Mouse (Mus musculus) MN1 (cell line): Measurements from ENCODE around the gene St7.
"Not testable (repeated sequence)": the region's sequence is repeated elsewhere in the genome, so short reads cannot be mapped to it uniquely, and the experiment has no call there.

Experiments
- DNase-seq: peaks from one replicate; pipeline ENCODE4 v3.0.0-alpha.2; 2016; ENCODE audit warnings: low spot score

The St7 gene

DNA sequence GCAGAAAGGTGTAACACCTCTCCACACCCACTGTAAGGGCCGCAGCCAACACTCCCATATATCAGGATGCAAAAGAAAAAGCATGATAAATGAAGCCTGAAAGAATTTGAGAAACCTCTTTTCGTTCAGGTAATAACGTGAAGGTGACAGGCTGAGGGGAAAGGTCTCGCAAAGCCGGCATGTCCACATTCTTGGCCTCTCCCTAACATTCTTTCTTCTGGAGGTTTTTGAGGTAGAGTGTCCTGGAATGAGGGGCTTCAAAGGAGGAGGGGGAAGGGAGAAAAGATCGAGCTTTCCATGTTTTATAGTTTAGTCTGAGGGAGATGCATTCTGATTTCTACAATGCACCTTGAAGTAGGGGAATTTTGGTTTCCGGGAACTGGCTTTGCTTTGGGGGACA lies at the start of gene St7:
TSS of gene St7 (plus strand) at position 287 of the 400 bp plus-strand sequence.
- no peak for DNase-seq

DNA sequence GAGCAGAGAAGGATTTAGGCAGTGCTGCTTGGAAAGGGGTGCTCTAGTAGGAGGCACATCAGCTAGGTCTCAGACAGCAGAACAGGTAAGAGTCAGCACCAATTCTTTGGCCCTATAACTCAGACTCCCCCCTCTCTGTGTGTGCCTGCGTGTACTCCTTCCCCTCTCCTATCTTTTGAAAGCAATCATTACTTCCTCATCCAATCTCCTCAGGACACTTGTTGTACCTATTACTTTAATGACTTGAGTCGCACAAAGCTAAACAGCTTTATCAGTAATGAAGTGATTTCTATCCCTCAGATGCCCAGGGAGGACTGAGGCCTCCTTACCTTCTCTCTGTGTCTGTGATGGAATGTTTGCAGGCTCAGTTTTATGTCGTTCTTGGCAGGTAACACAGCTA lies 46.6 kb upstream of the St7 start:
- no peak for DNase-seq

DNA sequence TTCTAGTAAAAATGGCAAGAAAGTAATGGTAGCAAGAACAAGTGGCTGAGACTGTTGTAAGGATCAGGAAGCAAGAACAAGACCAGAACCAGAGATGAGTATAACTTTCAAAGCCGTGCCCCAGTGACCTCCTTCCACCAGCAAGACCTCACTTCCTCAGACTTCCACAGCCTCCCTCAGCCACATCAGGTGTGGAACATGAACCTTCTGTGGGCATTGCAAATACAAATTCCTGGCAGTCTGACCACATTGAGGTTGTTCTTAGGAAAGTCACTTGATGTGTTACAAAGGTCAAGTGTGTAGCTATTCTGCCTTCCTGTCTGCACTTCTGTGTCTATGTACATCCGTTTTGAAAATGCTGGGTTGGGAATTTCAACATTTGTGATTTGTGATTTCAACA lies 40.6 kb upstream of the St7 start:
- no peak for DNase-seq

DNA sequence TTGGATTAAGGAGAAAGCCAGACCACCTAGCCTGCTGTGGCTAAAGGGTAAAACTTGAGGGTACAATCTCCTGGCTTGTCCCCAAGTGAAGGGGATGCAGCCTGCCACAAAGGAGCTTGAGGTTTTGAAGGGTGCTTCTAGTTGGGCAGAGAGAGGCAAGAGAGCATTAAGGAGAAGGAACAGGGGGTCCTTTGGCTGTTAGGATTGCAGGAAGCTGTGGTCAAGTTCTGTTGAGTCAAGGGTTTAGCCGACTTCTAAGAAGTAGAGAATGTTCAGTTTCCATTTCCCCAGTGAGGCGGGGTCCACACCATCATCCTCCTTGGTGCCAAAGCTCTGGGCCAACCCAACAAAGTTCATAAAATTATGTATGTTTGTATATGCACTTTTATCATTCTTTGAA lies 37.7 kb upstream of the St7 start:
- no peak for DNase-seq

DNA sequence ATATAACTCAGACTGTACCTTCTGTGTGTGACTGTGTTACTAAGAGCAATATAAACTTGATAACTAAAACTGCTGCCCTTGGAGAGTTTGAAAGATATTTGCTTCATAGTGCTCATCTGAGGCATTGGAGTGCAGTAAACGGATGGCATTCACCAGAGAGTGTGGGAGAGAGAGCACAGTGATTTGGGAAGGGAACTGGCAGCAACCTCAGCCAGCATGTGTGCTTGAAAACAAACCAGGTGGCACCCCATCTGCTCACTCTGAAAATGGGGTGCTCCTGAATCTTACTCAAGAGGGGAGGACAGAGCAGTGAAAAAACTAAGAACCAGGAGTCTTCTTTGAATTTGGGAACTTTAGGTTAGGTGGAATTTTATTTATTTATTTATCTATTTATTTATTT lies 35.4 kb upstream of the St7 start:
- DNase-seq, result no peak

DNA sequence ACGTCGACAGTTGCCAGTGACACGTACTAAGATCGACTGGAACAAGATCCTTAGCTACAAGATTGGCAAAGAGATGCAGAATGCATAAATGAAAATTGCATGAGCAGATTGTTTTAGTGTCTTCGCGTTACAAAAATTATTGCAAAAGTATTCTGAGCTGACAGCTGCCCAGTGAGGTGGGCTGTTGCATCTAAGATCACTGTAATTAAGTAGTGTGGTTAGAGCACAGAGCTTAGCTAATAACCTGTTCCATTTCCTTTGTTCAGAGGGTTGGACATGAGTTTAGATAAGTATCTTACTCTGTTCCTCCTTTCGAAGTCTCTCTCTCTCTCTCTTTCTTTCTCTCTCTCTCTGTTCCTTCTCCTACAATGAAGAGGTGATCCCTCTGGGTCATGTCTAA lies 27.4 kb upstream of the St7 start:
- no peak for DNase-seq

DNA sequence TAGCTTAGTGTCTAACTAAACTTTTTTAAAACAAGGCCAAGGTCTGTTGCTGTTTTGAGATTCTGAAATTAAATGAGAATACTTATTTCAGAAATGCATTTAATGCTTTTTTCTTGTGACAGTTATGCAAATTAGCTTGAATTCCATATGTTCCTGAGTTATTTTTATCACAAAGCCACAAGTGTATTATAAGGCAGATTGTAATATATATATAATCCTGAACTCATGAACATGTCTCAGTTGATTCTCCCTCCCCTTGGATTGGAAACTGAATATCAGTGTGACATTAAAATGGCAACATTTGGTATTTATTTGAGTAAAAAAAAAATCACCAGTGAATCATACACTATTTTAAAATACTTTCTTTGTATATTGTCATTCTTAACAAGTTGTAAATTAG lies 26.7 kb upstream of the St7 start:
- no peak for DNase-seq

DNA sequence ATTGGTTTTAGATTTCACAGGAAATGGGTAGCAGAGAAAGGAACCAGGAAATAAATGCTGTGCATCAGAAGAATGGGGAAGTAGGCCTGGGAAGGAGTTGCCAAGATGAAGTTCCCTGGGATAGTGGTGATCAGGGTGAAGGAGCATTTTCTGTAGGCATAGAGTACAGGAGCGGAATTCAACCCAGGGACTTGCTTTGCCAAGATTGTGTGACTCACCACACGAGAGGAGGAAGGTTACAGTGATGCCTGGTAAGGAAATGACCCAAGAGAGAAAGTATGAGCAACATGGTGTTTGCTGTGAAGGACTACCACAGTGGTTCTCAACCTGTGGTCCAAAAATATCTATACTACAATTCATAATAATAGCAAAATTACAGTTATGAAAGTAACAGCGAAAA lies 24.9 kb upstream of the St7 start:
- no peak for DNase-seq

DNA sequence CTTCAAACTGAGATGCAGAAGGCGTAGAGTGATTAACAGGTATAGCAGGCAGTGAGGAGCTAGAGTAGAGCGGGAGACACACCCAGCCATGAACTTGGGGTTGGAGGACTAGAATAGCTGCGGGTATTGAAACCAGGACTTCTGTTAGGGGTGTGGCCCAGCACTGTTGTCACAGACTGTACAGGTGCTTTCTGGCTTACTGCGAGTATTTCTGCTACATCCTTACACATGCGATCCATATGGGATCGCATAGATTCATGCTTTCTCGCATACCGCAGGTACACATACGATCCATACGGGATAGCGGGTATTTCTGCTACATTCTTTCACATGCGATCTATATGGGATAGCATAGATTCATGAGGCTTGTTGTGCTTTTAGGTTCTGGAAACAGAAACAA lies 24.4 kb upstream of the St7 start:
- DNase-seq, result no peak

DNA sequence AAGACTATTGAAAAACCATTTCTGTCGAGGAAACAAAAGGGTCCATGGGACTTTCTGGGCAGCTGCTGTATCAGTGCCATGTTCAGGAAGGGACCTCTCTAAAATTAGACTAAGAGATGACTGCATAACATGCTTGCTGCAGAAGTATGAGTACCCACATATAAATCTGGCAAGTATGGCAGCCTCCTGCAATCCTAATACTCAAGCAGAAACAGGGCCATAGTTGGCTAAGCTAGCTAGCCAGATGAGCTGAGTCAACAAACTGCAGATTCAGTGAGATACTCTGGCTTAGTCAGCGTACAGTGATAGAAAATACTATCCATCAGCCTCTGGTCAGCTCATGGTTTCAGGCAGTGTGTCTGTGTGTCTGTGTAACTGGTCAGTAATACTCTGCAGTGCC lies 22.9 kb upstream of the St7 start:
- DNase-seq, result no peak

DNA sequence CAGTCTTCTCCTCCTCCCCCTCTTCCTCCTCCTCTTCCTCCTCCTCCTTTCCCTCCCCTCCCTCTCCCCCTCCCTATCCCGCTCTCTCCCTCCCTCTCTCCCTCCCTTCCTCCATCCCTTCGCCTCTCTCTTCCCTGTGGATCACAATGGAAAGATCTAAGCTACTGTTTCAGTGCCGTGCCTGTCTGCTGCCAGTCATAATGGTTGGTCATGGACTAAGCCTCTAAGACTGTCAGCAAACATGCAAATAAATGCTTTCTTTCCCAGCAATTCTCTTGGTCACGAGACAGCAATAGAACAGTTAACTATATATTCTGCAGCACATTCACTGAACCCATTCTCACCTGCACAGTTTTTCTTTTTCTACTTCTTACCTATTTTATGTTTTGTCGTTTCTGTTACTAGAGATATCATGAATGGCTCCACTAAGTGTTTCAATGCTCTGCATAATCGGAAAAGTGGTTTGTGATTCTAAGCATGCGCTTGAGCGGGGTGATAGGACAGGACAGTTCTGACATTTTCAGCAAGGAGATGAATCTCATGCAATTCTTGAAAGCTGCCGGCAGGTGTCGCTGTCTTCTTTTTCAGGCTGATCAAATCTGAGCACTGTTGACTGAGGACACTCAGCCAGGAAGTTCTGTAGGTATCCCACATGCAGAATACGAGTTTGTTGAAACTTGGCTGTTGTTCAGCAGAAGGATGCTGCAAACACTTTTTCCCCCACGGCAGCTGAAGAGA lies 17.5 kb upstream of the St7 start:
- peak; percentile 66 for DNase-seq

DNA sequence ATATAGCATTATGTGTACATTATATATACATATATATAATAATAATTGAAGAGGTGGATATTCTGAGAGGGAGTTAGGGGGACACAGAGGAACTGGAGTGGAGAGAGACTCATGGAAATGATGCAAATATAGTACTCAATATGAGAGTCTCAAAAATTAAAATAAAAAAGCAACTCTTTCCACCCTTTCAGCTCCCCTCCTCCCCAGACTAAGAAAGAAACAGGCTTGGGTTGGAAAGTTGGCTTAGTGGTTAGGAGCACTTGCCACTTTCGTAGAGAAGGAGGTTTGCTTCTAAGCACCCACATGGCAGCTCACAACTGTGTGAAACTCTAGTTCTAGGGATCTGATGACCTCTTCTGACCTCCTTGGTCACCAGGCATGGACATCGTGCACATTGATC lies 15.7 kb upstream of the St7 start:
- DNase-seq, result no peak

DNA sequence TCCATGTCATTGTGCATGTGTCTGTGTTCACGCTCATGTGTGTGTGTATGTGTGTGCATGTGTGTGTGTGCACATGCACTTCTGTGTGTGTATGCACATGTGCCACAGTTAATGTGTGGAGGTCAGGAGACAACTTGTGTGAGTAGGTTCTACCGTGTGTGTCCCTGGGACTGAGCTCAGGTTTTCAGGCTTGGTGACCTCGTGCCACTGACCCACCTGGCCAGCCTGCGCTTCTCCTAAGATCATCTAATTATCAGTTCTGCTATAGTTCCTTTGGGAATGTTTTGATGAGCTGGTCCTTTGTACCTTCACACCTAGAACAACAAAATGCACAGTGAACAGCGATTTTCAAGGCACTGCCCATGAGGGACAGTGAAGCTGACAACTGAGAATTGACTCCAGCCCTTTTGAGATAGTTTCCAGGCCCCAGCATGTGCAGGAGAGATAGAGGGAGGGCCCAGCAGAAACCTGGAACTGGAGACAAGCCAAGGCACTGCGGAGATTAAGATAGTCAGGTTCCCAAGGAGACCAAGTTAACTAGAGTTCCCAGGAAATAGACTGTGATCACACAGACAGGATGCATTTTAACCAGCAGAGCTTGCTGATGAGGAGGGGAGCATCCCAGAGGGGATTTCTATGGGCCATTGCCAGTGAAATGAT lies 12.3 kb upstream of the St7 start:
- no peak for DNase-seq

DNA sequence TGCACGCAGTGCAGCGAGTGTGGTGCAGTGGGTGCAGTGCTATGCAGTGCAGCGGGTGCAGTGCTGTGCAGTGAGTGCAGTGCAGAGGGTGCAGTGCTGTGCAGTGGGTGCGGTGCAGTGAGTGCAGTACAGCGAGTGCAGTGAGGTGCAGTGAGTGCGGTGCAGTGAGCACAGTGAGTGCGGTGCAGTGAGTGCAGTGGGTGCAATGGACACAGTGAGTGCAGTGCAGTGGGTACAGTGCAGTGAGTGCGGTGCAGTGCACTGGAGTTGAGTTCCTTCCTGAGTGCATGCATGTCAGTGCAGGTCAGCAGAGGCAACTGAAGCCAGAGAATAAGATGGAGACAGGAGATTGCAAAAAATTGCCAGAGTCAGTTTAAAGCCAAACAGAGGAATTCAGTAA lies 10.9 kb upstream of the St7 start:
- no peak for DNase-seq

DNA sequence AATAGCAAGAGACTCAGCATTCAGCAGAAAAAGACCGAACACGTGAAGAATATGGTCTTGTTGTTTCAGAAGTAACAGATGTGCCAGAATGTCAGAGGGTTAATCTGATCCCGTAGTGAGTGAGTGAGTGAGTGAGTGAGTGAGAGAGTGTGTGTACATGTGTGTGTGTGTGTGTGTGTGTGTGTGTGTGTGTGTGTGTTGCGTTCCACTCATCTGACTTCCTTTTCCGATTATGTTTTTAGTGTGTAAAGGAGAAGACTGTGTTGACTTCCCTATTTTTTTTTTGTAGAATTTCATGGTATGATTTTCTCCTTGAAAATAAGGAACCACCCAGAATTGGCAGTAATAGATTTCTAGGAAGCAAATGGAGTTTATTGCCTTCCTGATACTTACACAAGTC lies 4.1 kb upstream of the St7 start:
- no peak for DNase-seq

DNA sequence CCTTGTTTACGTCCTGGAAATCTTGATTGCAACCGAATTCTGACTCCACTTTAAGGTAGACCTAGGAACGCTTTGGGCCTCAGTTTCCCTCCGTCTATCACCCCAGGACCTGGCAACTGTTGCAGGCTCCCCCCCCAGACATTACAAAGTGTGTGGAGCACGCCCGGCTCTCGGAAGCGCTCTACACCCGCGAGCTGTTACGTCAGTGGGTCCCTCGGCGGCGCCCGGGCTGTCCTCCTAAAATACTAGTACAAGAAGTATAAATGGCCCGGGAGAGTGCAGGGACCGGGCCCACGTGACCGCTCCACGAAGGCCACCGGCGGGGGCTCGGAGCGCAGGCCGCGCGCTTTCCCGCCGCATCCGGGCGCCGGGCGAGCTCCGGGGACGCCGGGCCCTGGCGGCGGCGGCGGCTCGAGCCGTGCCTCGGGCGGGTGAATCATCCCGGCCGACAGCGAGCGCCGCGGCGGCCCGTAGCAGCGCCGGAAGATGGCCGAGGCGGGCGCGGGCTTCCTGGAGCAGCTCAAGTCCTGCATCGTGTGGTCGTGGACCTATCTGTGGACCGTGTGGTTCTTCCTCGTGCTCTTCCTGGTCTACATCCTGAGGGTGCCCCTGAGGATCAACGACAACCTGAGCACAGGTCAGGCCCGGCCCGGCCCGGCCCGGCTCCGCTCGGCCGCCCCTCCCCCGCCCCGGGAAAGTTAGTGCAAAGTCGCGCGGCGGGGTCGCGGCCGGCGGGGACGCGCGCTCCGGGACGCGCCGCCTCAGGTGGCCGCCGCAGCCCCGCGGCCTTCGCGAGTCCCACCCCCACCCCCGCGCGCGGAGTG lies 1.2 kb downstream of the St7 start:
- DNase-seq, result peak; percentile 73

DNA sequence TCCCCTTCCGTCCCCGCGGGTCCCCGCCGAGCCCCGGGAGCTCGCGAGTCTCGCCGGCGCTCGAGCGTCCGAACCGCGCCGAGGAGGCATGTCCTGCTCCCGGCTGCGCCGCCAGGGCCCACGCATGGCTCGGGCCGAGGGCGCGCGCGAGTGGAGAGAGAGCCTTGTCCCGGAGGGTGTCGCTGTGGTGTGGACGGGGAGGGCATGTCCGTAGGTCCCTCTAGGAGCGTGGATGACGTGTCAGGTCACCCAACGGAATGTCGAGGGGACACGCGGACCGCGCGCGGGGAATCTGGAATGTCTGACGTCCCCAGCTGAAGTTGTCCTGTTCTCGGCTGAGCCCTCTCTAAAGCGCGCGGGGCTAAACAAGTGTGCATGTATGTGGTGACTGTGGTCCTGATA lies 1.8 kb downstream of the St7 start:
- peak; percentile 79 for DNase-seq

DNA sequence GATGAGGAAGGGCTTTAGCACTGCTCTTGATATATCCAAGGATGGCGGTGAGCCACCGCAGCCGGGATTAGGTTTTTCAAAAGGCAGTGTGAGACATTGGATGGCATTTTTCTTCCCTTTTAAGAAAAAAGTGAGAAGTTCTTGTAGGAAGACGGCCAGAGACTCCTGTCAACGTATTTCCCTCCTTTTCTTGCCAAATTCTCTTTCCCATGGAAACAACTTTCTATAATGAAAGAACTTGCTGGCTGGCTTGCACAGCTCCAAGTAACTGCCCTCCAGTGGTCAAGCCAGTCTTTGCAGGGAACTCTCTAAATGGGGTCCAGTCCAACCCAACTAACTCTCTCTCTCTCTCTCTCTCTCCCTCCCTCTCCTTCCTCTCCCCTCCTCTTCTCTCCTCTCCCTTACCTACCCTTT lies 3.6 kb downstream of the St7 start:
- peak; percentile 60 for DNase-seq

DNA sequence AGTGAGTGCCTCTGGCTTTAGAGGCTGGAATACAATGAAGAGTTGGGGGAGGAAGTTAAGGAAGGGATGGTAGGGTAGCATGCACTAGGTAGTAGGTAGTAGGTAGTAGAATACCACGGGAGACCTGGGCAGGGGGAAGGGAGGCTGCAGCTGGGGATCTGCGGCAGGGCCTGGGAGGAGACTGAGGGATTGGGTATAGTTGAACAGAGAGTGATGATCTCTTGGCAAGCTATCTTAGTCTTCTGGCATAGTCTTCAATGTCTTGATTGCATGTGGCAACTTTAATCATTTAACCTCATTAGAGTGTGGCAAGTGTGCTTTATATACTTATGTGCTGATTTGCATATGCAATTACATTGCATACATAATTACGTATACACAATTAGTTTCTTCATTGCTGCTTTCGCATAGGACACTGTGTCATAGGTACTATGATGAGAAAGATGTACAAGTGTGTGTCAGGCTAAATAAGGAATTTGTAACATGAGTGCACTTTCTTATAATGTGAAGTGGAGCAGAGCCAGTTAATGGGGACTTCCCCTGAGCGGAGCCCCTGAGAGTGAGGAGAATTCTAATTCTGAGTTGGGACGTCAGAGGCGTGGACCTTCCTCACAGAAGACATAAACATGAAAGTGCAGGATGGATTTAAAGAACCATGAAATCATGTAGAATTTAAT lies 8.3 kb downstream of the St7 start:
- no peak for DNase-seq

DNA sequence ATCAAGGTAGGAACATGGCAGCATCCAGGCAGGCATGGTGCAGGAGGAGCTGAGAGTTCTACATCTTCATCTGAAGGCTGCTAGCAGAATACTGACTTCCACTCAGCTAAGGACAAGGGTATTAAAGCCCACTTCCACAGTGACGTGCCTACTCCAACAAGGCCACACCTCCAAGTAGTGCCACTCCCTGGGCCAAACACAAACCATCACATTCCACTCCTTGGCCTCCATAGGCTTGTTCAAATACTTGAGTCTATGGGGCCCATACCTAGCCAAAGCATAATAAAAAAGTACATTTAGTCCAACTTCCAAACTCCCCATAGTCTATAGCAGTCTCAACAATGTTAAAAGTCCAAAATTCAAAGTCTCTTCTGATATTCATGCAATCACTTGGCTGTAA lies 11.3 kb downstream of the St7 start:
- DNase-seq, result not testable (repeated sequence)

DNA sequence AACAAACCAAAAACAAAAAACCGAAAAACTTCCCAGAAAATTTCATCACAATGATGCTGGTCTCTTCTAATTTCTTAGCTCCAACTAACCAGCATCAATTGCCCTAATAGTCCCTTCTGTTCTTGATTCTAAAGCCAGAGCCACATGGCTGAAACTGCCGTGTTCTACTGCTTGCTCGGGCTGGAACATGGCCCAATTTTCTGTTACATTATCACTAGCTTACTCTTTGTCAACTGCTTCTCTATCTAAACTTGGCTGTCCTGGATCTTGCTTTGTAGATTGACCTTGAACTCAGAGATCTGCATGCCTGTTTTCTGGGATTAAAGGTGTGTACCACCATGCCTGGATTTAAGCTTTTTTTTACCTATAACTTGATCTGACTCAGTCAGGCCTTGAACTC lies 13.2 kb downstream of the St7 start:
- DNase-seq, result no peak

DNA sequence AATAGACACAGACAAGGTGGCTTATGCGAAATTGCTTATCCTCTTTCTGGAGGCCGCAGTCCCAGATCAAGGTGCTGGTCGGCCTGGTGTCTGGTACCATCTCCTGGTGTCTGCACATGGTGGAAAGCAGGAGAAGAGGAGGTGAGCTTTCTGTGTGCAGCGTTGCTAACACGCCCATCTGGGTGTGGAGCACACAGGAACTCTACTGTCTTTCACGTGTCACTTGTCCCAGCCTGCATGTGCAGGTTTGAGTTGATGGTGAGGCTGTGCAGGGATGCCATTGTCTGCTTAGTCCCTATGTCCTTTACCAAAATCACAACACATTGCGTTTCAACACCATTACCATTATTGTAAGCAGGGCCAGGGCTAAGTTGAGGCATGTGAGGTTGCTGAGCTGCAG lies 26.2 kb downstream of the St7 start:
- DNase-seq, result no peak

DNA sequence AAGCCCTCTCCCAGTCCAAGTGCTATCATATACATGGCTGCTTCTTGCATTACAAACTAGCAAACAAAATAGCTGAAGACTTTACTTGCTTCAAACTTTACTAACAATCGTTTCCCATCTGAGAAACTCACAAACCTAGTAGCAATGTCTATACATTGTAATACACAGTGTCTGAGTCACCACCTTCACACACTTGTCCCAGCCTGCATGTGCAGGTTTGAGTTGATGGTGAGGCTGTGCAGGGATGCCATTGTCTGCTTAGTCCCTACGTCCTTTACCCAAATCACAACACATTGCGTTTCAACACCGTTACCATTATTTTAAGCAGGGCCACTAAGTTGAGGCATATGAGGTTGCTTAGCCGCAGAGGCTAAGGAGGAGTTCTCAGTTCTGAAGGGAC lies 26.7 kb downstream of the St7 start:
- DNase-seq, result no peak
